Mouse (Mus musculus): ENCODE data around the gene Gnai3. TPM values are rescaled to one million over a fixed set of nuclear protein-coding genes. Genes with fewer than 3 reads are reported as not detected.

The Gnai3 gene
- polyA plus RNA-seq, 2 experiments = 89.8 to 166 TPM

DNA sequence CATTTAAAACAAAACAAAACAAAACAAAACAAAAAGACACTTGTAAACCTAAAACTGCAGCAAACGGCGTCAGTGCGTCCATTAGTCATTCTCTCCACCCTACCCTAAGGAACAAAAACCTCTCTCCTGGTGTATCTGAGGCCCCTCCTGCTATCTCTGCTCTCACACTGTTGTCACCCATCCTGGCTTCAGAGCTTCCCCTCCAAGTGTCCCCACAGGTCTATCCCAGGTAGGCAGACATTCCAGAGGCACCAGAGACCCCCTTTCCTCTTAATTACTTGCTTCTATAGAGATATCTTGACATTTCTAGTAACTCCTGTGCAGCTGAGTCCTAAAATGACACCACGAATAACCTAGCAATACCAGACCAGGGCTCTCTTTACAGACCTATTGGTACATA lies 16.6 kb downstream of the Gnai3 start:
- no peak for TF ChIP-seq POLR2A (IDR thresholded peaks at IDR 0.05; ENCODE audit: borderline replicate concordance, extremely low read depth, insufficient read depth, insufficient read length)
- 86% methylated on average over 4 of the region's 4 CpGs for WGBS
- Histone ChIP-seq H3K9ac (ENCODE audit: low read depth, low read length, severe bottlenecking) (no peak overlapping the region), H3K4me1 (ENCODE audit: control insufficient read depth, insufficient read depth, low read length) (peaks cover 8% of the 10 kb centered on the region; the same call in 1 of the 2 replicates), H3K4me2 (replicated peaks; ENCODE audit: low read depth, low read length, severe bottlenecking) (no peak overlapping the region), H3K9me3 (ENCODE audit: control insufficient read depth, low read length) (no peaks in the 10 kb centered on the region), H3K36me3 (ENCODE audit: control insufficient read depth, insufficient read depth, low read length) (no peaks in the 10 kb centered on the region), H3K27me3 (ENCODE audit: control insufficient read depth, insufficient read depth, low read length) (no peaks in the 10 kb centered on the region), H3K4me3 (replicated peaks; ENCODE audit: low read length) (no peak overlapping the region), H3K27ac (replicated peaks; ENCODE audit: low read depth, low read length) (no peak overlapping the region)
- ATAC-seq (ENCODE audit: low FRiP score, low read depth) (no peak), DNase-seq (ENCODE audit: low spot score) (no peak)

DNA sequence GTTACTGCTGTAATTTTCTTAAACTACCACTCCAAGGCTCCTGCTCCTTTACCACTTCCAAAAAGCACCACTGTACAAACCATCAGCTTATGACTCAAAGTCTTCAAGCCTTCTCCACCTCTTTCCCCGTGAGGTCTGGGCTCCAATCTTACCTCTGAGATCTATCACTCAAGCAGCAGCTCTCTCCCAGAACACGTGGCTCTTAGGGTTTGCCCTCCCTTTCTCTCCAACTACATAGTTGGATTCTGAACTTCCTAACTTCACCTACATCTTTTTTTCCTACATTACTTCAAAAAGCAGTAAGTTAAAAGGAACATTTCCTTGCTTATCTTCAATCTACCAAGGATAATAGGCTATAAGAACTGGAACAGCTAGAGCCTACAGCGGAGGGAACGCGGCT lies 17.4 kb downstream of the Gnai3 start:
- Histone ChIP-seq H3K4me2 (replicated peaks; ENCODE audit: low read depth, low read length, severe bottlenecking) (no peak overlapping the region), H3K36me3 (ENCODE audit: control insufficient read depth, insufficient read depth, low read length) (peaks cover under 1% of the 10 kb centered on the region; the same call in 1 of the 2 replicates), H3K4me1 (ENCODE audit: control insufficient read depth, insufficient read depth, low read length) (peaks cover 8% of the 10 kb centered on the region; the same call in 1 of the 2 replicates), H3K9me3 (ENCODE audit: control insufficient read depth, low read length) (no peaks in the 10 kb centered on the region), H3K4me3 (replicated peaks; ENCODE audit: low read length) (no peak overlapping the region), H3K27me3 (ENCODE audit: control insufficient read depth, insufficient read depth, low read length) (no peaks in the 10 kb centered on the region), H3K9ac (ENCODE audit: low read depth, low read length, severe bottlenecking) (no peak overlapping the region), H3K27ac (replicated peaks; ENCODE audit: low read depth, low read length) (no peak overlapping the region)
- TF ChIP-seq POLR2A (IDR thresholded peaks at IDR 0.05; ENCODE audit: borderline replicate concordance, extremely low read depth, insufficient read depth, insufficient read length) = no peak
- ATAC-seq (ENCODE audit: low FRiP score, low read depth) (no peak), DNase-seq (ENCODE audit: low spot score) (no peak)
- WGBS = 65% methylated on average over 5 of the region's 5 CpGs

DNA sequence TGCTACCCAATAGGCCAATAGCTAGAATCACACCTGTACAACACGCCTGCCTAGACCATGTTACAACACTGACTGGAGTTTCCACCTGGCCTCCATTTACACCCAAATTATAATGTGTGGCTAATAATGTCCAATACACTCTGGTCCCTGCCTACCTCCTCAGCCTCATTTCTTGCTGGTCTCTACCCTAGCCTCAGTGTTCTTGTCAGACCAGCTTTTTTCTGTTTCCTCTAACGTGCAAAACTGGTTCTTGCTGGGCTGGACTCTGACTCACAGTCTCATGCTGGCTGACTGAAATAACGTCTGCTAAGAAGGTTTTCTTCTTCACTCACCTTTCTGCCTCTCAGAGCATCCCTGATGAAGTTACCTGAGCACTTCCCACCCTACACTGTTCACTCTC lies 19.6 kb downstream of the Gnai3 start:
- H3K9me3 ChIP-seq (ENCODE audit: control insufficient read depth, low read length) = no peaks in the 10 kb centered on the region
- H3K36me3 ChIP-seq (ENCODE audit: control insufficient read depth, insufficient read depth, low read length) = peaks cover 18% of the 10 kb centered on the region
- H3K4me3 ChIP-seq (replicated peaks; ENCODE audit: low read length) = no peak overlapping the region
- no peak for TF ChIP-seq POLR2A (IDR thresholded peaks at IDR 0.05; ENCODE audit: borderline replicate concordance, extremely low read depth, insufficient read depth, insufficient read length)
- H3K4me1 ChIP-seq (ENCODE audit: control insufficient read depth, insufficient read depth, low read length) = peaks cover 8% of the 10 kb centered on the region; the same call in 1 of the 2 replicates
- WGBS = 90% methylated on average over 3 of the region's 3 CpGs
- no peaks in the 10 kb centered on the region for H3K27me3 ChIP-seq (ENCODE audit: control insufficient read depth, insufficient read depth, low read length)
- H3K27ac ChIP-seq (replicated peaks; ENCODE audit: low read depth, low read length) = no peak overlapping the region
- H3K9ac ChIP-seq (ENCODE audit: low read depth, low read length, severe bottlenecking) = no peak overlapping the region
- ATAC-seq (ENCODE audit: low FRiP score, low read depth) (no peak), DNase-seq (ENCODE audit: low spot score) (no peak)
- H3K4me2 ChIP-seq (replicated peaks; ENCODE audit: low read depth, low read length, severe bottlenecking) = no peak overlapping the region

DNA sequence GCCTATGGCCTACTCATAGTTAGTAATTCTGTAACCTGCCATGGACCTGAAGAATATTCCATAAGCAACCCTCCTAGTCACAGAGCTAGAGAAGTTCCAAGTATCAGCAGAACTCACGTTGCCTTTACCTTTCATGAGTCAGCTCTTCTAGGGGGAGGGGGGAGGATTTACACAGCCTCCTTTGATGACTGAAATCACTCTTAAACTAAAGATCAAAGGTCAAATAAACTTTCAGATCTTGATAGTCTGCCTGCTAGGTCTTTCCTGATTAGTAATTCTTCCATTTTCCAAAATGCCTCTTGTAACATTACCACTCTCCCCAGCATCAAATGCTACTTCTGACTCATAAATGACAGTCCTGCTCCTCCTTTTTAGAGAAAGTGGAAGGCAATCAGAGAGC lies 21.8 kb downstream of the Gnai3 start:
- no peak overlapping the region for H3K4me2 ChIP-seq (replicated peaks; ENCODE audit: low read depth, low read length, severe bottlenecking)
- ATAC-seq (ENCODE audit: low FRiP score, low read depth) (no peak), DNase-seq (ENCODE audit: low spot score) (no peak)
- H3K27me3 ChIP-seq (ENCODE audit: control insufficient read depth, insufficient read depth, low read length) = no peaks in the 10 kb centered on the region
- no peak overlapping the region for H3K9ac ChIP-seq (ENCODE audit: low read depth, low read length, severe bottlenecking)
- peaks cover 28% of the 10 kb centered on the region for H3K36me3 ChIP-seq (ENCODE audit: control insufficient read depth, insufficient read depth, low read length)
- no peak for TF ChIP-seq POLR2A (IDR thresholded peaks at IDR 0.05; ENCODE audit: borderline replicate concordance, extremely low read depth, insufficient read depth, insufficient read length)
- no peaks in the 10 kb centered on the region for H3K9me3 ChIP-seq (ENCODE audit: control insufficient read depth, low read length)
- H3K4me3 ChIP-seq (replicated peaks; ENCODE audit: low read length) = no peak overlapping the region
- H3K27ac ChIP-seq (replicated peaks; ENCODE audit: low read depth, low read length) = no peak overlapping the region
- H3K4me1 ChIP-seq (ENCODE audit: control insufficient read depth, insufficient read depth, low read length) = 0 out of 2 replicates have a peak, but pooled peaks cover 5% of the 10 kb centered on the region
- 39% methylated on average over 1 of the region's 1 CpGs for WGBS

DNA sequence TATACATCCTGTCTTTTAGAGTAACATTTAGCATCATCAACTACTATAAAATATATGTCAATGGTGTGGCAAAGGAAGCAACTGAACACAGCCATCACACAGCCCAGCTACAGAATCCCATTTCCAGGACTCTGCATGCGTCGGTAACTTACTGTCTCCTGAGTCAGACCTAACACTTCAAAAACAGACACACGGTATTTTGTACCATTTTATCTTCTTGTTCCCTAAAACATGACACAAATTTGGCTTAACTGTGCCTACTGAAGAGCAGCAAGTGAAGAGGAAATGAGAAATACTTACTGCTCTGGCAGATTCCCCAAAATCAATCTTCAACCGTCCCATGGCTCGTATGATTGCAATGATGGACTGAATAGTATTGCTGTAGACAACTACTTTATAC lies 22.7 kb downstream of the Gnai3 start:
- no peaks in the 10 kb centered on the region for H3K4me1 ChIP-seq (ENCODE audit: control insufficient read depth, insufficient read depth, low read length)
- H3K27ac ChIP-seq (replicated peaks; ENCODE audit: low read depth, low read length) = no peak overlapping the region
- no peak overlapping the region for H3K4me2 ChIP-seq (replicated peaks; ENCODE audit: low read depth, low read length, severe bottlenecking)
- H3K9ac ChIP-seq (ENCODE audit: low read depth, low read length, severe bottlenecking) = no peak overlapping the region
- H3K9me3 ChIP-seq (ENCODE audit: control insufficient read depth, low read length) = no peaks in the 10 kb centered on the region
- TF ChIP-seq POLR2A (IDR thresholded peaks at IDR 0.05; ENCODE audit: borderline replicate concordance, extremely low read depth, insufficient read depth, insufficient read length) = no peak
- H3K27me3 ChIP-seq (ENCODE audit: control insufficient read depth, insufficient read depth, low read length) = no peaks in the 10 kb centered on the region
- no peak overlapping the region for H3K4me3 ChIP-seq (replicated peaks; ENCODE audit: low read length)
- ATAC-seq (ENCODE audit: low FRiP score, low read depth) (no peak), DNase-seq (ENCODE audit: low spot score) (no peak)
- peaks cover 37% of the 10 kb centered on the region for H3K36me3 ChIP-seq (ENCODE audit: control insufficient read depth, insufficient read depth, low read length)
- 88% methylated on average over 5 of the region's 5 CpGs for WGBS

DNA sequence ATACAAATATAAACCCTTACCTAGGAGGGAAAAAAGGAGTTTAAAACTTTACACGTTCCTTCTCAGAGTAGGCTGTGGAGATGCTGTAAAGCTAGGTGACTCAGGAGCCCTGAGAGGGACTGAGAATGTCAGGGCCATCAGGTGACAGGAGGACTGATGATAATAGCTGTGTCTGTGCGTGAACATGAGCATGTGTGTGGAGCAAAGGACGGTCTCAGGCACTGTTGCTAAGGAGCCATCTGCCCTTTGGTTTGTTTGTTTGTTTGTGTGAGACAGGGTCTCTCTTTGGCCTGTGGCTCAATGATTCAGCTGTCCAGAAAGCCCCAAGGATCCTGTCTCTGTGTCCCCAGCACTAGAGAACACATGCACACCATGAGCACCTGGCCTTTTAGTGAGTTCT lies 24.8 kb downstream of the Gnai3 start:
- 88% methylated on average over 3 of the region's 3 CpGs for WGBS
- H3K4me2 ChIP-seq (replicated peaks; ENCODE audit: low read depth, low read length, severe bottlenecking) = no peak overlapping the region
- no peaks in the 10 kb centered on the region for H3K4me1 ChIP-seq (ENCODE audit: control insufficient read depth, insufficient read depth, low read length)
- no peak for DNase-seq (ENCODE audit: low spot score)
- no peak for ATAC-seq (ENCODE audit: low FRiP score, low read depth)
- no peak overlapping the region for H3K27ac ChIP-seq (replicated peaks; ENCODE audit: low read depth, low read length)
- no peaks in the 10 kb centered on the region for H3K27me3 ChIP-seq (ENCODE audit: control insufficient read depth, insufficient read depth, low read length)
- TF ChIP-seq POLR2A (IDR thresholded peaks at IDR 0.05; ENCODE audit: borderline replicate concordance, extremely low read depth, insufficient read depth, insufficient read length) = no peak
- no peak overlapping the region for H3K4me3 ChIP-seq (replicated peaks; ENCODE audit: low read length)
- peaks cover 56% of the 10 kb centered on the region for H3K36me3 ChIP-seq (ENCODE audit: control insufficient read depth, insufficient read depth, low read length)
- no peaks in the 10 kb centered on the region for H3K9me3 ChIP-seq (ENCODE audit: control insufficient read depth, low read length)
- no peak overlapping the region for H3K9ac ChIP-seq (ENCODE audit: low read depth, low read length, severe bottlenecking)

Measured in limb, embryonic 14.5 days (tissue).